ENCODE assay signal across 8 mouse cellular contexts in the genomic region with DNA sequence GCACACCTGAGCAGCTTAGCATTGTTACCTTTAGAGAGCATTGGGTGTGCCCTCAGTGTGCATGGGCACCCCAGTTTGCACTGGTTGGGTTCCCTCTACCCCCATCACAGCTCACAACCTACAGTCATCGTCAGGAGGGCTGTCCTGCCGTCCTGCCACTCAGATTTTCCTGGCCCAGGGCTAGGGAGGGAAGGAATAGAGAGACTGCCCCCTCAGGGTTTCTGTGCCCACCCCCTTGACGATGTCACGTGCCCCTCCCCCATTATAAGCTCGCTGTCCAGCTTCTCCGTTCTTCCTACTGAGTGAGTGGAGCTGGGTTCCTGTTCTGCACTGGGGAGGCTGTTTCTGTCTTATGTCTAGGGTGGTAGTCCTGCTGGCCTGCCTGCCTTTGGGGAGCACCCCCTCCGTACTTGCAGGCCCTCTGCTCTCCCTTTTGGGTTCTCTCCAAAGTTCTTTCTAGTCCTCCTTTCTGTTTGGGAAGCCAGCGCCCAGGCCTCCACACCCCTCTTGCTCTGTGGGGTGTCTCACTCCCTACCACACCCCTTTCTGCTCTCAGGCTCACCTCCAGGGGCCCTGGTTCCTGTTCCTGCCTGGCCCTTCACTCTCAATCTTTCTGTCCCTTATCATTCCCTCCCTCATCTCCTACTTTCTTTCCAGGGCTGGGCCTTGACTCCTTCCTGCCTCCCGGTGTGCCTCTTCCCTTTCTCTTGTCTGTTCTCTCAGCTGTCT. TPM values are rescaled to one million over a fixed set of nuclear protein-coding genes. Genes with fewer than 3 reads are reported as not detected.
DNase-seq lines count a peak whose midpoint lies in the region; ATAC-seq and TF ChIP-seq lines count a peak whose summit lies in the region.

No protein-coding gene starts in this region.

- H3K4me1 ChIP-seq in kidney, embryonic 15.5 days: peaks cover 65% of the 10 kb centered on the region
- H3K4me1 ChIP-seq in embryonic facial prominence, embryonic 12.5 days: peaks cover 47% of the 10 kb centered on the region
- H3K4me1 ChIP-seq in intestine, embryonic 16.5 days (ENCODE audit: control insufficient read depth, insufficient read depth, low read length): peaks cover 27% of the 10 kb centered on the region

- H3K79me2 ChIP-seq in myocyte (ENCODE audit: control insufficient read depth, insufficient read depth): peaks cover 27% of the 10 kb centered on the region

- peaks cover 27% of the 10 kb centered on the region for H3K36me3 ChIP-seq in kidney, embryonic 15.5 days
- H3K36me3 ChIP-seq in embryonic facial prominence, embryonic 12.5 days: peaks cover 23% of the 10 kb centered on the region
- H3K36me3 ChIP-seq in intestine, embryonic 16.5 days (ENCODE audit: control insufficient read depth, insufficient read depth, low read length): peaks cover 6% of the 10 kb centered on the region; the same call in 1 of the 2 replicates
- H3K36me3 ChIP-seq in myocyte (ENCODE audit: control insufficient read depth, insufficient read depth): peaks cover 7% of the 10 kb centered on the region

- 16% methylated on average over 9 of the region's 9 CpGs for WGBS in kidney, embryonic 15.5 days
- 6% methylated on average over 9 of the region's 9 CpGs for WGBS in embryonic facial prominence, embryonic 12.5 days
- WGBS in intestine, embryonic 16.5 days: 20% methylated on average over 9 of the region's 9 CpGs

- peak overlapping the region; percentile 72; the same call in 1 of the 2 replicates for H3K9ac ChIP-seq in kidney, embryonic 15.5 days
- H3K9ac ChIP-seq in embryonic facial prominence, embryonic 12.5 days: peak overlapping the region; percentile 55; the same call in 1 of the 2 replicates
- peak overlapping the region; percentile 81 for H3K9ac ChIP-seq in intestine, embryonic 16.5 days (ENCODE audit: low read depth, low read length)

- peak overlapping the region; percentile 78 for H3K4me3 ChIP-seq in kidney, embryonic 15.5 days (replicated peaks)
- peak overlapping the region; percentile 54 for H3K4me3 ChIP-seq in embryonic facial prominence, embryonic 12.5 days
- H3K4me3 ChIP-seq in intestine, embryonic 16.5 days (ENCODE audit: low read length): peak overlapping the region; percentile 76
- H3K4me3 ChIP-seq in myocyte: peak overlapping the region; percentile 95

- peak overlapping the region; percentile 96; the same call in 1 of the 2 replicates for H3K27ac ChIP-seq in kidney, embryonic 15.5 days
- H3K27ac ChIP-seq in embryonic facial prominence, embryonic 12.5 days: no peak overlapping the region; the same call in 1 of the 2 replicates
- H3K27ac ChIP-seq in intestine, embryonic 16.5 days (ENCODE audit: low read length): peak overlapping the region; percentile 98

- H3K9me3 ChIP-seq in kidney, embryonic 15.5 days (replicated peaks): no peaks in the 10 kb centered on the region
- no peaks in the 10 kb centered on the region for H3K9me3 ChIP-seq in embryonic facial prominence, embryonic 12.5 days
- no peaks in the 10 kb centered on the region for H3K9me3 ChIP-seq in intestine, embryonic 16.5 days (ENCODE audit: control insufficient read depth, low read length)

- no peak for ATAC-seq in kidney, embryonic 15.5 days (replicated peaks; ENCODE audit: low FRiP score)
- no peak for ATAC-seq in embryonic facial prominence, embryonic 12.5 days (ENCODE audit: insufficient number of reproducible peaks, insufficient read depth, low FRiP score, low TSS enrichment)
- ATAC-seq in intestine, embryonic 16.5 days: 0 out of 2 replicates have a peak, but pooled peaks have one; percentile 9

- DNase-seq in kidney, postnatal 36 days: no peak
- DNase-seq in urinary bladder, adult 2 months (ENCODE audit: low spot score): no peak
- DNase-seq in right cerebral cortex, postnatal 14 days: no peak
- DNase-seq in adrenal gland, postnatal 25 days: no peak

- peak overlapping the region; percentile 55 for H3ac ChIP-seq in myocyte (ENCODE audit: control insufficient read depth, insufficient read length)

- peak overlapping the region; percentile 87 for H3K4me2 ChIP-seq in kidney, embryonic 15.5 days
- H3K4me2 ChIP-seq in embryonic facial prominence, embryonic 12.5 days (replicated peaks): peak overlapping the region; percentile 68
- peak overlapping the region; percentile 86 for H3K4me2 ChIP-seq in intestine, embryonic 16.5 days (ENCODE audit: low read depth, low read length)
- H3K4me2 ChIP-seq in myocyte (ENCODE audit: low read depth): peak overlapping the region; percentile 94

- H3K27me3 ChIP-seq in kidney, embryonic 15.5 days: no peaks in the 10 kb centered on the region
- no peaks in the 10 kb centered on the region for H3K27me3 ChIP-seq in embryonic facial prominence, embryonic 12.5 days
- H3K27me3 ChIP-seq in intestine, embryonic 16.5 days (replicated peaks; ENCODE audit: control insufficient read depth, insufficient read depth, low read length): no peaks in the 10 kb centered on the region
- H3K27me3 ChIP-seq in myocyte (ENCODE audit: control insufficient read depth, insufficient read depth, insufficient read length): no peaks in the 10 kb centered on the region

- TF ChIP-seq POLR2A in myocyte (IDR thresholded peaks at IDR 0.05; ENCODE audit: insufficient read length, low read depth): no peak

TF ChIP-seq in myocyte, 11 proteins besides CTCF, POLR2A, EP300 and RAD21:
- TF ChIP-seq TCF12 (IDR thresholded peaks at IDR 0.05; ENCODE audit: insufficient read depth, poor library complexity, severe bottlenecking) (no peak), POLR2AphosphoS2 (IDR thresholded peaks at IDR 0.05; ENCODE audit: insufficient read length, low read depth) (no peak), USF1 (IDR thresholded peaks at IDR 0.05; ENCODE audit: low read depth) (no peak), SRF (IDR thresholded peaks at IDR 0.05; ENCODE audit: control insufficient read depth, insufficient read length, low read depth) (no peak), TCF3 (IDR thresholded peaks at IDR 0.05; ENCODE audit: insufficient read length, low read depth) (no peak), MYOG (IDR thresholded peaks at IDR 0.05; ENCODE audit: control insufficient read depth in 1 of 3, insufficient read depth in 1 of 3, insufficient read length in 2 of 3, low read depth in 2 of 3) (no peak), CEBPB (IDR thresholded peaks at IDR 0.05; ENCODE audit: insufficient read depth, poor library complexity, severe bottlenecking) (no peak), E2F4 (IDR thresholded peaks at IDR 0.05; ENCODE audit: insufficient read depth) (no peak), MAX (IDR thresholded peaks at IDR 0.05; ENCODE audit: low read depth) (no peak), MYOD1 (IDR thresholded peaks at IDR 0.05; ENCODE audit: control insufficient read depth in 1 of 3, insufficient read length in 2 of 3, low read depth in 2 of 3) (no peak), REST (IDR thresholded peaks at IDR 0.05; ENCODE audit: insufficient read depth, insufficient read length) (no peak)

RNA-seq across cellular contexts. Expression of gene Slc4a2, which starts 3.1 kb away (rescaled TPM):
- polyA plus RNA-seq in kidney, embryonic 15.5 days (2015; fragmentation: Nextera tagmentation; extraction: Ambion mirVana): 42.3 and 42.7 TPM in 2 replicates
- 46.6 and 49.8 TPM in 2 replicates for polyA plus RNA-seq in embryonic facial prominence, embryonic 12.5 days (2016; fragmentation: Nextera tagmentation; extraction: Ambion mirVana)
- polyA plus RNA-seq in intestine, embryonic 16.5 days (2015; fragmentation: Nextera tagmentation; extraction: Ambion mirVana): 52.7 and 59.2 TPM in 2 replicates
- 96.4 TPM for polyA plus RNA-seq in myocyte (2012; fragmentation: generic; extraction: Trizol)
- polyA plus RNA-seq in urinary bladder, adult 2 months (2012; rRNA removed): 61.6 and 63.0 TPM in 2 replicates
- 50.5 and 59.1 TPM in 2 replicates for total RNA-seq in adrenal gland, postnatal 25 days (2021)

RNA-seq across cellular contexts. Expression of gene Cdk5, which starts 3.4 kb away (rescaled TPM):
- polyA plus RNA-seq in kidney, embryonic 15.5 days (2015; fragmentation: Nextera tagmentation; extraction: Ambion mirVana): 50.1 and 52.2 TPM in 2 replicates
- 62.2 and 63.2 TPM in 2 replicates for polyA plus RNA-seq in embryonic facial prominence, embryonic 12.5 days (2016; fragmentation: Nextera tagmentation; extraction: Ambion mirVana)
- polyA plus RNA-seq in intestine, embryonic 16.5 days (2015; fragmentation: Nextera tagmentation; extraction: Ambion mirVana): 37.0 and 38.1 TPM in 2 replicates
- 30.0 TPM for polyA plus RNA-seq in myocyte (2012; fragmentation: generic; extraction: Trizol)
- polyA plus RNA-seq in urinary bladder, adult 2 months (2012; rRNA removed): 61.4 and 77.8 TPM in 2 replicates
- total RNA-seq in adrenal gland, postnatal 25 days (2021): 46.4 and 51.2 TPM in 2 replicates

RNA-seq across cellular contexts. Expression of gene Asic3, which starts 13.5 kb away (rescaled TPM):
- polyA plus RNA-seq in kidney, embryonic 15.5 days (2015; fragmentation: Nextera tagmentation; extraction: Ambion mirVana): 0.39 and 0.53 TPM in 2 replicates
- polyA plus RNA-seq in embryonic facial prominence, embryonic 12.5 days (2016; fragmentation: Nextera tagmentation; extraction: Ambion mirVana): 1.8 and 2.8 TPM in 2 replicates
- 0.12 and 0.57 TPM in 2 replicates for polyA plus RNA-seq in intestine, embryonic 16.5 days (2015; fragmentation: Nextera tagmentation; extraction: Ambion mirVana)
- 0.24 TPM for polyA plus RNA-seq in myocyte (2012; fragmentation: generic; extraction: Trizol)
- 0.29 and 0.50 TPM in 2 replicates for polyA plus RNA-seq in urinary bladder, adult 2 months (2012; rRNA removed)
- total RNA-seq in adrenal gland, postnatal 25 days (2021): 0.43 TPM in 1 of 2 replicates, not detected in the other

RNA-seq across cellular contexts. Expression of gene Fastk, which starts 18.4 kb away (rescaled TPM):
- polyA plus RNA-seq in kidney, embryonic 15.5 days (2015; fragmentation: Nextera tagmentation; extraction: Ambion mirVana): 116 and 125 TPM in 2 replicates
- polyA plus RNA-seq in embryonic facial prominence, embryonic 12.5 days (2016; fragmentation: Nextera tagmentation; extraction: Ambion mirVana): 117 and 122 TPM in 2 replicates
- polyA plus RNA-seq in intestine, embryonic 16.5 days (2015; fragmentation: Nextera tagmentation; extraction: Ambion mirVana): 113 and 117 TPM in 2 replicates
- 124 TPM for polyA plus RNA-seq in myocyte (2012; fragmentation: generic; extraction: Trizol)
- 134 and 154 TPM in 2 replicates for polyA plus RNA-seq in urinary bladder, adult 2 months (2012; rRNA removed)
- total RNA-seq in adrenal gland, postnatal 25 days (2021): 114 and 119 TPM in 2 replicates

RNA-seq across cellular contexts. Expression of gene Tmub1, which starts 20.9 kb away (rescaled TPM):
- 25.2 and 26.5 TPM in 2 replicates for polyA plus RNA-seq in kidney, embryonic 15.5 days (2015; fragmentation: Nextera tagmentation; extraction: Ambion mirVana)
- polyA plus RNA-seq in embryonic facial prominence, embryonic 12.5 days (2016; fragmentation: Nextera tagmentation; extraction: Ambion mirVana): 24.7 and 24.9 TPM in 2 replicates
- polyA plus RNA-seq in intestine, embryonic 16.5 days (2015; fragmentation: Nextera tagmentation; extraction: Ambion mirVana): 28.5 and 28.7 TPM in 2 replicates
- 14.2 TPM for polyA plus RNA-seq in myocyte (2012; fragmentation: generic; extraction: Trizol)
- polyA plus RNA-seq in urinary bladder, adult 2 months (2012; rRNA removed): 24.5 TPM in 2 replicates
- total RNA-seq in adrenal gland, postnatal 25 days (2021): 12.5 and 16.8 TPM in 2 replicates
